ENCODE assay signal across 8 mouse cellular contexts in genomic region chr9:54559771-54560471, GRCm38 (mm10). TPM values are rescaled to one million over a fixed set of nuclear protein-coding genes. Genes with fewer than 3 reads are reported as not detected.
A peak's percentile ranks its signal among the peaks of the same experiment; 100 is the strongest.
DNase-seq lines count a peak whose midpoint lies in the region; ATAC-seq and TF ChIP-seq lines count a peak whose summit lies in the region.

Gene Cib2, minus strand, starts transcription at chr9:54560218.

- 2% methylated on average over 51 of the region's 54 CpGs for WGBS in heart, embryonic 12.5 days
- WGBS in kidney, postnatal 0 days, result 1% methylated on average over 53 of the region's 54 CpGs
- WGBS in liver, embryonic 11.5 days, result 3% methylated on average over 50 of the region's 54 CpGs

- H3K9me3 ChIP-seq in erythroblast, embryonic 14.5 days (ENCODE audit: control insufficient read depth, low read length), result no peaks in the 10 kb centered on the region
- no peaks in the 10 kb centered on the region for H3K9me3 ChIP-seq in heart, embryonic 12.5 days (replicated peaks)
- H3K9me3 ChIP-seq in kidney, postnatal 0 days (replicated peaks; ENCODE audit: low read length), result no peaks in the 10 kb centered on the region
- H3K9me3 ChIP-seq in liver, embryonic 11.5 days (ENCODE audit: control insufficient read depth, low read length), result no peaks in the 10 kb centered on the region

- no peak within 1 kb of the TSS for H3K4me3 ChIP-seq in C2C12 (ENCODE audit: insufficient read depth, poor library complexity, severe bottlenecking)
- peak within 1 kb of the TSS; percentile 61 for H3K4me3 ChIP-seq in erythroblast, embryonic 14.5 days (replicated peaks)
- peak within 1 kb of the TSS; percentile 53 for H3K4me3 ChIP-seq in heart, embryonic 12.5 days
- H3K4me3 ChIP-seq in kidney, postnatal 0 days (replicated peaks; ENCODE audit: low read depth, low read length), result peak within 1 kb of the TSS; percentile 55
- H3K4me3 ChIP-seq in liver, embryonic 11.5 days (ENCODE audit: low read depth, low read length), result peak within 1 kb of the TSS; percentile 59

- ATAC-seq in heart, embryonic 12.5 days (ENCODE audit: insufficient number of reproducible peaks, low FRiP score), result peak; percentile 95
- peak; percentile 97 for ATAC-seq in kidney, postnatal 0 days (replicated peaks; ENCODE audit: low FRiP score, low read depth)
- peak; percentile 97 for ATAC-seq in liver, embryonic 11.5 days (replicated peaks; ENCODE audit: low FRiP score)

- peak within 1 kb of the TSS; percentile 63 for H3ac ChIP-seq in C2C12 (ENCODE audit: control insufficient read depth, insufficient read length, low read depth)

- TF ChIP-seq CTCF in C2C12 (IDR thresholded peaks at IDR 0.05; ENCODE audit: control insufficient read depth, insufficient read depth, insufficient read length), result peak; percentile 20
- TF ChIP-seq CTCF in kidney, postnatal 0 days (IDR thresholded peaks at IDR 0.05; ENCODE audit: low read depth), result peak; percentile 39; the same call in 1 of the 2 replicates

- peaks cover 18% of the 10 kb centered on the region for H3K4me1 ChIP-seq in erythroblast, embryonic 14.5 days (ENCODE audit: control insufficient read depth)
- peaks cover 4% of the 10 kb centered on the region; the same call in 1 of the 2 replicates for H3K4me1 ChIP-seq in heart, embryonic 12.5 days (replicated peaks)
- 0 out of 2 replicates have a peak, but pooled peaks cover 6% of the 10 kb centered on the region for H3K4me1 ChIP-seq in kidney, postnatal 0 days (replicated peaks; ENCODE audit: insufficient read depth, low read length)
- H3K4me1 ChIP-seq in liver, embryonic 11.5 days (replicated peaks; ENCODE audit: control insufficient read depth, insufficient read depth, low read length), result peaks cover 6% of the 10 kb centered on the region; the same call in 1 of the 2 replicates

- no peaks in the 10 kb centered on the region for H3K79me3 ChIP-seq in C2C12 (ENCODE audit: low read depth)

- H3K79me2 ChIP-seq in C2C12 (ENCODE audit: control insufficient read depth, insufficient read depth), result no peaks in the 10 kb centered on the region

- peak within 1 kb of the TSS; percentile 84 for H3K4me2 ChIP-seq in heart, embryonic 12.5 days
- peak within 1 kb of the TSS; percentile 91 for H3K4me2 ChIP-seq in kidney, postnatal 0 days (ENCODE audit: low read length)
- peak within 1 kb of the TSS; percentile 94 for H3K4me2 ChIP-seq in liver, embryonic 11.5 days

- no peak within 1 kb of the TSS for H3K27ac ChIP-seq in heart, embryonic 12.5 days (ENCODE audit: poor library complexity, severe bottlenecking)
- no peak within 1 kb of the TSS for H3K27ac ChIP-seq in kidney, postnatal 0 days
- no peak within 1 kb of the TSS for H3K27ac ChIP-seq in liver, embryonic 11.5 days (ENCODE audit: low read depth, low read length)

- DNase-seq in brain, embryonic 18.5 days (ENCODE audit: low read depth, low spot score), result peak; percentile 32
- peak; percentile 92 for DNase-seq in kidney, postnatal 0 days (ENCODE audit: low spot score)
- DNase-seq in liver, embryonic 11.5 days (ENCODE audit: low spot score), result peak; percentile 86
- DNase-seq in naive thymus-derived CD4-positive, alpha-beta T cell, adult 2 months (ENCODE audit: low read depth), result peak; percentile 66
- DNase-seq in splenic B cell, adult 2 months (ENCODE audit: low read depth, low spot score), result peak; percentile 82

- H3K27me3 ChIP-seq in C2C12 (ENCODE audit: control insufficient read depth, insufficient read depth, insufficient read length), result peaks cover 4% of the 10 kb centered on the region
- H3K27me3 ChIP-seq in erythroblast, embryonic 14.5 days (ENCODE audit: control insufficient read depth), result peaks cover 15% of the 10 kb centered on the region
- peaks cover 21% of the 10 kb centered on the region for H3K27me3 ChIP-seq in heart, embryonic 12.5 days (replicated peaks)
- no peaks in the 10 kb centered on the region for H3K27me3 ChIP-seq in kidney, postnatal 0 days (ENCODE audit: insufficient read depth, low read length)
- peaks cover 7% of the 10 kb centered on the region; the same call in 1 of the 2 replicates for H3K27me3 ChIP-seq in liver, embryonic 11.5 days (replicated peaks; ENCODE audit: control insufficient read depth, insufficient read depth, low read length)
- H3K27me3 ChIP-seq in splenic B cell, adult 2 months (ENCODE audit: control insufficient read depth, insufficient read depth, low read length, poor library complexity, severe bottlenecking), result no peaks in the 10 kb centered on the region

- no peaks in the 10 kb centered on the region for H3K36me3 ChIP-seq in C2C12 (ENCODE audit: control insufficient read depth, insufficient read depth)
- no peaks in the 10 kb centered on the region for H3K36me3 ChIP-seq in erythroblast, embryonic 14.5 days (ENCODE audit: control insufficient read depth)
- no peaks in the 10 kb centered on the region for H3K36me3 ChIP-seq in heart, embryonic 12.5 days
- H3K36me3 ChIP-seq in kidney, postnatal 0 days (ENCODE audit: insufficient read depth, low read length), result no peaks in the 10 kb centered on the region
- H3K36me3 ChIP-seq in liver, embryonic 11.5 days (ENCODE audit: control insufficient read depth, insufficient read depth, low read length), result no peaks in the 10 kb centered on the region
- no peaks in the 10 kb centered on the region for H3K36me3 ChIP-seq in splenic B cell, adult 2 months (ENCODE audit: control insufficient read depth, insufficient read depth, low read length, poor library complexity, severe bottlenecking)

- H3K9ac ChIP-seq in heart, embryonic 12.5 days, result peak within 1 kb of the TSS; percentile 47
- peak within 1 kb of the TSS; percentile 65 for H3K9ac ChIP-seq in kidney, postnatal 0 days (ENCODE audit: low read depth, low read length)
- peak within 1 kb of the TSS; percentile 62 for H3K9ac ChIP-seq in liver, embryonic 11.5 days (ENCODE audit: low read depth, low read length)

TF ChIP-seq in C2C12, 6 proteins besides CTCF, POLR2A, EP300 and RAD21:
- TF ChIP-seq MYOG (IDR thresholded peaks at IDR 0.05; ENCODE audit: control insufficient read depth, extremely low read depth, insufficient read length) (no peak), MAX (IDR thresholded peaks at IDR 0.05) (no peak), FOSL1 (IDR thresholded peaks at IDR 0.05; ENCODE audit: insufficient read depth, low read length, poor library complexity, severe bottlenecking) (no peak), USF1 (IDR thresholded peaks at IDR 0.05; ENCODE audit: low read depth) (no peak), MYOD1 (IDR thresholded peaks at IDR 0.05; ENCODE audit: control insufficient read depth, insufficient read length, low read depth) (no peak), CEBPB (IDR thresholded peaks at IDR 0.05; ENCODE audit: low read depth) (no peak)

RNA-seq across cellular contexts. Expression of gene Cib2, which starts in this region (rescaled TPM):
- 1.9 TPM for polyA plus RNA-seq in C2C12 (2012; fragmentation: generic; extraction: Trizol)
- polyA plus RNA-seq in erythroblast, embryonic 14.5 days (2012), result 0.04 and 0.08 TPM in 2 replicates
- polyA plus RNA-seq in heart, embryonic 12.5 days (2016; fragmentation: Nextera tagmentation; extraction: Ambion mirVana), result 4.1 and 4.9 TPM in 2 replicates
- polyA plus RNA-seq in kidney, postnatal 0 days (2015; fragmentation: Nextera tagmentation; extraction: Ambion mirVana), result 18.0 and 19.2 TPM in 2 replicates
- 4.6 and 5.3 TPM in 2 replicates for polyA plus RNA-seq in liver, embryonic 11.5 days (2014; fragmentation: Nextera tagmentation; extraction: Ambion mirVana)

Comparison
In these comparisons a context has a peak if more than half of its experiments do, and no peak if none do; other contexts are left out.
1. DNase-seq: peak in every context shown above with its lines; median percentile 92 in kidney, postnatal 0 days; 86 in liver, embryonic 11.5 days; 82 in splenic B cell, adult 2 months; 66 in naive thymus-derived CD4-positive, alpha-beta T cell, adult 2 months; 32 in brain, embryonic 18.5 days.